Mouse (Mus musculus): ENCODE results near the gene Tada3. TPM values are rescaled to one million over a fixed set of nuclear protein-coding genes. Genes with fewer than 3 reads are reported as not detected.

The Tada3 gene
- polyA plus RNA-seq, 1 experiment from 2014 or later, result 19.7 TPM

DNA sequence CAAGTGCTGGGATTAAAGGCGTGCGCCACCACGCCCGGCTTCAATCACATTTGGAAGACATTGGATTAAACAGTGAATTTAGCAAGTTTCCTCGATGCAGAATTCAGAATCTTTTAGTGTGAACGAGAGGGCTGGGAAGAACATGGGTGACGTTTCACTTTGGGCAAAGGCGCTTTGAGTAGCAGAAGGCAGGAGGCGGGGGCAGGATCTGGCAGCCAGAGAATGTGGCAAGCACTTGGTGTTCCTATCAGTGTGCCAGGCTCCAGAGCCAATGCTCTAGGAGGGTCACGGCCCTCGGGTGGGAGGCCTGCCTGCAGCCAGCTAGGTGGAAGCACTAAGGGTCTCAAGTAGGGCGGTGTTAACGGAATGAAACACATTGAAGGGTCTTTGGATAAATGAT lies 24.4 kb upstream of the Tada3 start:
- no peak for ATAC-seq
- Histone ChIP-seq H3K36me3 (ENCODE audit: control insufficient read depth, insufficient read depth) (peaks cover 10% of the 10 kb centered on the region; the same call in 1 of the 2 replicates), H3K27ac (ENCODE audit: low read depth, low read length) (no peak overlapping the region), H3K4me3 (ENCODE audit: low read depth, low read length) (no peak overlapping the region), H3K4me1 (replicated peaks; ENCODE audit: control insufficient read depth, insufficient read depth, low read length) (0 out of 2 replicates have a peak, but pooled peaks cover 3% of the 10 kb centered on the region), H3K9me3 (ENCODE audit: control insufficient read depth) (no peaks in the 10 kb centered on the region), H3K9ac (ENCODE audit: low read depth, low read length) (no peak overlapping the region), H3K27me3 (replicated peaks; ENCODE audit: control insufficient read depth, insufficient read depth, low read length) (no peaks in the 10 kb centered on the region), H3K4me2 (replicated peaks; ENCODE audit: low read depth) (no peak overlapping the region)
- 90% methylated on average over 13 of the region's 13 CpGs for WGBS
- TF ChIP-seq CTCF (IDR thresholded peaks at IDR 0.05; ENCODE audit: low read depth), result no peak

DNA sequence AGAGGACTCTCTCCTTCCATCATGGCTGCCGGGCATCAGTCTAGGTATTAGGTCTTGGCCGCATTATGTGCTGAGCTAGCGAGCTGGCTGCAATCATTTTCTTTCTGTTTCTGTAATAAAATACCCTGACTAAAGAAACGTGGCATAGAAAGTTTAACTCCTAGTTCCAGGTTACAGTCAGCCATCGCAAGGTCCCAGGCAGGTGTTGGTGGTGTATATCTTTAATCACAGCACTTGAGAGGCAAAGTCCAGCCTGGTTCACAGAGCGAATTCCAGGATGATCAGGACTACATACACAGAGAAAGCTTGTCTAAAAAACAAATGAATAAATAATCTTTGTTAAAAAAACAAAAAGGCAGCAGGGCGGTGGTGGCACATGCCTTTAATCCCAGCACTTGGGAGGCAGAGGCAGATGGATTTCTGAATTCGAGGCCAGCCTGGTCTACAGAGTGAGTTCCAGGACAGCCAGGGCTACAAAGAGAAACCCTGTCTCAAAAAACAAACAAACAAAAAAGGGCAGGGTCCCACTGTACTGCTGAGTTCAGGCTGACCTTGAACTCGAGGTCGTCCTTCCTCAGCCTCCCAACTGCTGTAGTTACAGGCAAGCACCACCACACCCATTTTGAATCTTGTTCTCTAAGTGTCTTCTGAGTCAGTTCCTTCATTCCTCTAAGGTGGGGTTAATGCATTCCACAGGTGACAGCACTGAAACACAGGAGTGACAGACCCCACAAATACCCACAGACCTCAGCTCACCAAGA lies 18.8 kb upstream of the Tada3 start:
- ATAC-seq, result peak; percentile 55
- Histone ChIP-seq H3K36me3 (ENCODE audit: control insufficient read depth, insufficient read depth) (peaks cover 16% of the 10 kb centered on the region; the same call in 1 of the 2 replicates), H3K4me2 (replicated peaks; ENCODE audit: low read depth) (no peak overlapping the region), H3K9me3 (ENCODE audit: control insufficient read depth) (no peaks in the 10 kb centered on the region), H3K4me1 (replicated peaks; ENCODE audit: control insufficient read depth, insufficient read depth, low read length) (no peaks in the 10 kb centered on the region; the same call in 1 of the 2 replicates), H3K9ac (ENCODE audit: low read depth, low read length) (no peak overlapping the region), H3K27ac (ENCODE audit: low read depth, low read length) (no peak overlapping the region), H3K4me3 (ENCODE audit: low read depth, low read length) (no peak overlapping the region), H3K27me3 (replicated peaks; ENCODE audit: control insufficient read depth, insufficient read depth, low read length) (no peaks in the 10 kb centered on the region)
- no peak for TF ChIP-seq CTCF (IDR thresholded peaks at IDR 0.05; ENCODE audit: low read depth)
- WGBS, result 56% methylated on average over 10 of the region's 10 CpGs

DNA sequence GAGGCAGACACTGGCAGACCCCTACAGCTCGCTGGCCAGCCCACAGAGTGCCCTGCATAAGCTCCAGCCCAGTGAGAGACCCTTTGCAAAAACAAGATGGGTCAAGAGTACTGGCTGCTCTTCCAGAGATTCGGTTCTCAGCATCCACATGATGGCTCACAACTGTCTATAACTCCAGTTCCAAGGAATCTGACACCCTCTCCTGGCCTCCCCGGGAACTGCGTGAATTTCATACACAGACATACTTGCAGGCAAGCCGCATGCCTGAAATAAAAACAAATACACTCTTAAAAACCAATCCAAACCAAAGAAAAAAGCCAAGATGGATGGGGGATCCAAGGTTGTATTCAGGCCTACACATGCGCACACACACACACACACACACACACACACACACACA lies 17.8 kb upstream of the Tada3 start:
- Histone ChIP-seq H3K4me2 (replicated peaks; ENCODE audit: low read depth) (no peak overlapping the region), H3K36me3 (ENCODE audit: control insufficient read depth, insufficient read depth) (peaks cover 9% of the 10 kb centered on the region), H3K9ac (ENCODE audit: low read depth, low read length) (no peak overlapping the region), H3K9me3 (ENCODE audit: control insufficient read depth) (no peaks in the 10 kb centered on the region), H3K4me3 (ENCODE audit: low read depth, low read length) (no peak overlapping the region), H3K27me3 (replicated peaks; ENCODE audit: control insufficient read depth, insufficient read depth, low read length) (no peaks in the 10 kb centered on the region), H3K27ac (ENCODE audit: low read depth, low read length) (no peak overlapping the region), H3K4me1 (replicated peaks; ENCODE audit: control insufficient read depth, insufficient read depth, low read length) (peaks cover 6% of the 10 kb centered on the region; the same call in 1 of the 2 replicates)
- 94% methylated on average over 6 of the region's 6 CpGs for WGBS
- ATAC-seq, result no peak
- TF ChIP-seq CTCF (IDR thresholded peaks at IDR 0.05; ENCODE audit: low read depth), result peak; percentile 34

GRCm38 (mm10) chr6:113394811-113395210 lies 17.1 kb upstream of the Tada3 start:
- Histone ChIP-seq H3K4me3 (ENCODE audit: low read depth, low read length) (no peak overlapping the region), H3K27me3 (replicated peaks; ENCODE audit: control insufficient read depth, insufficient read depth, low read length) (no peaks in the 10 kb centered on the region), H3K9ac (ENCODE audit: low read depth, low read length) (no peak overlapping the region), H3K9me3 (ENCODE audit: control insufficient read depth) (no peaks in the 10 kb centered on the region), H3K4me2 (replicated peaks; ENCODE audit: low read depth) (no peak overlapping the region), H3K36me3 (ENCODE audit: control insufficient read depth, insufficient read depth) (peaks cover 16% of the 10 kb centered on the region), H3K27ac (ENCODE audit: low read depth, low read length) (no peak overlapping the region), H3K4me1 (replicated peaks; ENCODE audit: control insufficient read depth, insufficient read depth, low read length) (peaks cover 6% of the 10 kb centered on the region; the same call in 1 of the 2 replicates)
- TF ChIP-seq CTCF (IDR thresholded peaks at IDR 0.05; ENCODE audit: low read depth), result no peak
- 91% methylated on average over 11 of the region's 11 CpGs for WGBS
- ATAC-seq, result no peak

DNA sequence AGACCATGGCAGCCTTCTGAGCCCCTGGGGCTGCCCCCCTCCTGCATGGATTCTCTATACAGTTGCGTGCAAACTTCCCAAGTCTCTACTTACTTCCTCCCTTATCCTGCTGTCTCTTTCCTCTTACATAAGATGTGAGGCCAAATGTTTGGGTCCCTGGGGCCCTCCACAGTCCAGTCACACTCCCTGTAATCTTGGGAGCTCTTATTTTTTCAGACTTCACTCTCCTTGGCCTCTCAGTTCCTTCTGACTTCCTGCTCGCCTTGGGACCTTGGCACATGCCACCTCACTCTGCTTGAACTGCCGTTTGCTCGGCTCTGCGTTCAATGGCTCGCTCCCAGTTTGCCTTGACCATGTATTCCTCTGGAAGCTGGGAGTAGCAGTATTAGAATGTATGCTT lies 16.3 kb upstream of the Tada3 start:
- H3K4me3 ChIP-seq (ENCODE audit: low read depth, low read length), result no peak overlapping the region
- peaks cover 25% of the 10 kb centered on the region for H3K36me3 ChIP-seq (ENCODE audit: control insufficient read depth, insufficient read depth)
- TF ChIP-seq CTCF (IDR thresholded peaks at IDR 0.05; ENCODE audit: low read depth), result no peak
- H3K9me3 ChIP-seq (ENCODE audit: control insufficient read depth), result no peaks in the 10 kb centered on the region
- H3K27ac ChIP-seq (ENCODE audit: low read depth, low read length), result no peak overlapping the region
- H3K9ac ChIP-seq (ENCODE audit: low read depth, low read length), result no peak overlapping the region
- no peak overlapping the region for H3K4me2 ChIP-seq (replicated peaks; ENCODE audit: low read depth)
- H3K4me1 ChIP-seq (replicated peaks; ENCODE audit: control insufficient read depth, insufficient read depth, low read length), result peaks cover 6% of the 10 kb centered on the region; the same call in 1 of the 2 replicates
- H3K27me3 ChIP-seq (replicated peaks; ENCODE audit: control insufficient read depth, insufficient read depth, low read length), result no peaks in the 10 kb centered on the region
- WGBS, result 79% methylated on average over 6 of the region's 6 CpGs
- no peak for ATAC-seq

DNA sequence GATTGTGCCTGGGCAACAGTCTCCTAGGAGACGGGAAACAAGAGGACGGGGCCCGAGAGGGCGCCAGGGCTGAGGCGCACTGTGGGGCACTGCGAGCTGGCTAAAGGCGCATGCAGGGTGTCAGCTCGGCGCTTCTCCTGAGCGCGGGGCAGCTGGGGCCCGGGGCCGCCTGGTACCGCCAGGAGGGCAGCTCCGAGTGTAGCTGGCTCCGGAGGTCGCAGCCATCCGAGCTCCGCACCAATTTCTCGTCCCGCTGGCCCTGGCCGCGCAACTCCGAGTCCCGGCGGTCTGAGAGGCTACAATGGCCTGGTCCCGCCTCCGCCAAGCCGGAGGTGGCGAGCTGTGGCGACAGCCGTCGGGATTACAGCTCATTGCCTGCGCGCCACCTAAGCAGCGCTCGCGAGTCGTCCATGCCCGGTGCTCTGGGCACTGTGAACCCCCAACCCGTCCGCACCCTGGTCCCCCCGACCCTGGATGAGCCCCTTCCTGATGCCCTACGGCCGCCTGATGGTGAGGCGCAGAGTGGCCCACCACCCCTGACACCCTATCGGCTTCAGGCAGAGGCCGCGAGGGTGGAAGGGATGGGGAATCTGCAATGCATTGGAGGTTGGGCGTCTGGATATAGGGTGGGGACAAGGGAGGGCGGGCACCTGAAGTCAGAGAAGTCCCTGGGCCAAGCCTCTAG lies 14.8 kb upstream of the Tada3 start:
- 5% methylated on average over 51 of the region's 51 CpGs for WGBS
- Histone ChIP-seq H3K4me1 (replicated peaks; ENCODE audit: control insufficient read depth, insufficient read depth, low read length) (peaks cover 6% of the 10 kb centered on the region; the same call in 1 of the 2 replicates), H3K9me3 (ENCODE audit: control insufficient read depth) (no peaks in the 10 kb centered on the region), H3K9ac (ENCODE audit: low read depth, low read length) (peak overlapping the region; percentile 46), H3K27me3 (replicated peaks; ENCODE audit: control insufficient read depth, insufficient read depth, low read length) (no peaks in the 10 kb centered on the region), H3K27ac (ENCODE audit: low read depth, low read length) (peak overlapping the region; percentile 5; the same call in 1 of the 2 replicates), H3K36me3 (ENCODE audit: control insufficient read depth, insufficient read depth) (peaks cover 39% of the 10 kb centered on the region), H3K4me2 (replicated peaks; ENCODE audit: low read depth) (peak overlapping the region; percentile 73), H3K4me3 (ENCODE audit: low read depth, low read length) (peak overlapping the region; percentile 39)
- TF ChIP-seq CTCF (IDR thresholded peaks at IDR 0.05; ENCODE audit: low read depth), result no peak
- ATAC-seq, result peak; percentile 64

All from intestine, postnatal 0 days (tissue).